Mouse (Mus musculus) ES-E14 (cell line): ENCODE results near the gene Fau. TPM values are rescaled to one million over a fixed set of nuclear protein-coding genes. Genes with fewer than 3 reads are reported as not detected.

ENCODE experiments used
- DNase-seq: peaks from one replicate; pipeline ENCODE4 v3.0.0-alpha.2; 2013; ENCODE audit warnings: low read depth, low spot score
- H3K27ac ChIP-seq: 2 replicates; pipeline ENCODE4 v1.5.1; 2012; ENCODE audit warnings: low read depth, mild to moderate bottlenecking, low read length, moderate library complexity, mixed read lengths; ENCODE audit not compliant: poor library complexity, insufficient read depth, severe bottlenecking
- H3K36me3 ChIP-seq: 2 replicates; pipeline ENCODE4 v1.6.1; 2012; ENCODE audit warnings: mild to moderate bottlenecking, low read length, moderate library complexity, mixed read lengths; ENCODE audit not compliant: control insufficient read depth, poor library complexity, insufficient read depth, severe bottlenecking
- H3K4me1 ChIP-seq, 2 experiments: fragments of 150-350 bp in 1 of 2; sonication (generic) in 1 of 2; 2 replicates each; pipeline ENCODE4 v1.6.1; 2012; ENCODE audit warnings: low read length in 2 of 2, mild to moderate bottlenecking in 1 of 2, mixed read lengths in 1 of 2; ENCODE audit not compliant: control insufficient read depth in 2 of 2, insufficient read depth in 2 of 2, poor library complexity in 1 of 2
- H3K4me3 ChIP-seq, 2 experiments: fragments of 150-350 bp in 1 of 2; sonication (generic) in 1 of 2; 2 replicates each; pipeline ENCODE4 v1.5.1; 2012; ENCODE audit warnings: low read length in 2 of 2, low read depth in 1 of 2, mild to moderate bottlenecking in 1 of 2, mixed read lengths in 1 of 2; ENCODE audit not compliant: insufficient read depth in 1 of 2, poor library complexity in 1 of 2, severe bottlenecking in 1 of 2
- H3K9ac ChIP-seq: 2 replicates; pipeline ENCODE4 v1.6.1; 2012; ENCODE audit warnings: low read depth, mild to moderate bottlenecking, low read length, mixed read lengths; ENCODE audit not compliant: poor library complexity, insufficient read depth, severe bottlenecking
- H3K9me3 ChIP-seq: fragments of 150-350 bp; sonication (generic); 2 replicates; pipeline ENCODE4 v1.6.1; 2012; ENCODE audit warnings: low read depth, mild to moderate bottlenecking, low read length; ENCODE audit not compliant: control insufficient read depth, insufficient read depth
- CHD2 ChIP-seq: IDR thresholded peaks from 2 replicates; pipeline ENCODE4 v1.6.1; 2014; ENCODE audit warnings: mild to moderate bottlenecking, low read depth, low read length, inconsistent platforms
- HCFC1 ChIP-seq: IDR thresholded peaks from 2 replicates; pipeline ENCODE4 v1.6.1; 2012; ENCODE audit warnings: low read length, inconsistent platforms, borderline replicate concordance; ENCODE audit not compliant: insufficient read depth
- MAFK ChIP-seq: IDR thresholded peaks from 2 replicates; pipeline ENCODE4 v1.6.1; 2014; ENCODE audit warnings: mild to moderate bottlenecking, low read depth, low read length, inconsistent platforms; ENCODE audit not compliant: insufficient read depth
- ZC3H11A ChIP-seq: IDR thresholded peaks from 2 replicates; pipeline ENCODE4 v1.6.1; 2012; ENCODE audit warnings: low read depth, mild to moderate bottlenecking, inconsistent platforms, low read length, borderline replicate concordance
- ZNF384 ChIP-seq: IDR thresholded peaks from 2 replicates; pipeline ENCODE4 v1.6.1; 2012; ENCODE audit warnings: low read depth, low read length, inconsistent platforms
- in situ Hi-C, 2 experiments: fragments of 600-800 bp; cut with MboI; formaldehyde crosslinking; loops; one replicate each; pipeline ENCODE4 v1.15.1; 2025; ENCODE audit warnings: low sequenced_read_pairs in 2 of 2, inconsistent platforms in 1 of 2; ENCODE audit not compliant: unreplicated experiment in 2 of 2
- total RNA-seq: library from RNA; depleted of rRNA; stranded (reverse); fragments of 300-350 nt; gene quantifications from 2 replicates; pipeline ENCODE4 v1.2.3, GENCODE M21; 2012

Gene Fau
- total RNA-seq, 1 experiment: 1,510 TPM

DNA sequence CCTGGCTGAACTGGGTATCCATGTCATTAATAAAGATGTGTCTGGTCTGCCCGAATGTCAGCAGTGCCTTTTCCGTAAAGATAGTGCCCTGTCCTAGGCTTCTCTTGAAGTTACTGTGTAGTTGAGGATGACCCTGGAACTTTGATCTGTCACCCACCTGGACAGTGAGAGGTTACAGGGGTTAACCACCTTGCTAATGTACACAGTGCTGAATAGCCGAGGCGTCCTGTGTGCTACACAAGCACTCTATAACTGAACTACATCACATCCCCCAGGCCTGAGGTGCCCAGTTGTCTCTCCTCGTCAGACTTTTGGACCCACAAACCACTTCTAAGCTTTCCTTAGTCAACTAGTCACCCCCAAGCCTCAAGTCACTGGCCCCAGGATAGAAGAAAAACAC lies 4.8 kb downstream of the Fau start:
- DNase-seq: no peak
- in situ Hi-C loops: no loop called here
- no peaks in the 10 kb centered on the region for H3K9me3 ChIP-seq
- H3K4me3 ChIP-seq: peak overlapping the region; percentile 52 to 82; a peak in 3 of 4 replicates
- no peak overlapping the region for H3K27ac ChIP-seq
- no peak for TF ChIP-seq HCFC1
- TF ChIP-seq ZC3H11A: no peak
- no peak for TF ChIP-seq MAFK
- TF ChIP-seq ZNF384: no peak
- TF ChIP-seq CHD2: no peak
- H3K4me1 ChIP-seq: peaks cover 0 to 8% of the 10 kb centered on the region in 2 experiments; a peak in 2 of 4 replicates
- H3K36me3 ChIP-seq: peaks cover 17% of the 10 kb centered on the region
- peak overlapping the region; percentile 94; the same call in 1 of the 2 replicates for H3K9ac ChIP-seq

- peaks cover 0 to 11% of the 10 kb centered on the region in 2 experiments; a peak in 2 of 4 replicates for H3K4me1 ChIP-seq
- DNase-seq: no peak
- no peak overlapping the region for H3K9ac ChIP-seq
- TF ChIP-seq CHD2: no peak
- TF ChIP-seq HCFC1: no peak
- TF ChIP-seq ZC3H11A: no peak
- no peak for TF ChIP-seq ZNF384
- no peak for TF ChIP-seq MAFK
- H3K9me3 ChIP-seq: no peaks in the 10 kb centered on the region
- peaks cover 17% of the 10 kb centered on the region for H3K36me3 ChIP-seq
- no peak overlapping the region for H3K27ac ChIP-seq
- no peak overlapping the region for H3K4me3 ChIP-seq
- in situ Hi-C loops: no loop called here
These were observed 5.4 kb downstream of the Fau start for GRCm38 (mm10) chr19:6063081-6063480.

DNA sequence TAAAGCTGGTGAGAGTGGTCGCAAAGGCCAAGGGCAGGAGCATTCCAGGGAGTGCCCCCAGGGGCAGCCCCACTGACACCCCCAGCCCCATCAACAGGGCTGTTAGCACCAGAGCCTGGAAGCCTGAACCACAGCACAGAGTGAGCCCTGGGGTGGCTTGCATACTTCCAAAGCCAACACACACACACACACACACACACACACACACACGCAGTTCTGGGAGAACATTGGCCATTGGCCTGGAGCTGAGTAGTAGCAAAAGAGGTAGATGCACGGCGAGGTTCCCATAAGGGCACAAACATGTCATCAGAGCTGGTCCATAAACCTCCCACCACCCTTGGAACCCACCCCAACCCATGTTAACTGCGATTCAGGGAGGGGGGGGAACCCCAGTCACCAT lies 8.9 kb downstream of the Fau start:
- no peaks in the 10 kb centered on the region for H3K9me3 ChIP-seq
- peaks cover 3% of the 10 kb centered on the region; the same call in 1 of the 2 replicates for H3K36me3 ChIP-seq
- TF ChIP-seq MAFK (no peak), ZC3H11A (no peak), CHD2 (no peak), HCFC1 (no peak), ZNF384 (no peak)
- in situ Hi-C loops: no loop called here
- peak overlapping the region; percentile 45 for H3K9ac ChIP-seq
- no peak for DNase-seq
- peaks cover 0 to 12% of the 10 kb centered on the region in 2 experiments; a peak in 1 of 4 replicates for H3K4me1 ChIP-seq
- H3K4me3 ChIP-seq: peak overlapping the region; percentile 25 to 95
- H3K27ac ChIP-seq: no peak overlapping the region

- H3K9me3 ChIP-seq: no peaks in the 10 kb centered on the region
- H3K36me3 ChIP-seq: peaks cover 3% of the 10 kb centered on the region; the same call in 1 of the 2 replicates
- H3K27ac ChIP-seq: peak overlapping the region; percentile 28; the same call in 1 of the 2 replicates
- DNase-seq: peak; percentile 85
- TF ChIP-seq ZNF384 (no peak), HCFC1 (no peak), MAFK (no peak), CHD2 (no peak), ZC3H11A (no peak)
- in situ Hi-C loops: no loop called here
- H3K4me3 ChIP-seq: peak overlapping the region; percentile 71 to 95
- peak overlapping the region; percentile 73 for H3K9ac ChIP-seq
- H3K4me1 ChIP-seq: peaks cover 0 to 14% of the 10 kb centered on the region in 2 experiments; a peak in 1 of 4 replicates
These were observed 9.5 kb downstream of the Fau start for GRCm38 (mm10) chr19:6067011-6067723.
